Comparison of ENCODE assay signal across 9 mouse cellular contexts in genomic region chr9:43699417-43700225, GRCm38 (mm10). TPM values are rescaled to one million over a fixed set of nuclear protein-coding genes. Genes with fewer than 3 reads are reported as not detected.
DNase-seq lines count a peak whose midpoint lies in the region; ATAC-seq lines count a peak whose summit lies in the region.
"Had no signal": no experiment of that assay in that cellular context is flagged by ENCODE, and none has a peak within 500 bp of the region (broad histone marks: within the 10 kb centered on the region; RNA-seq: fewer than 3 reads in every experiment).

No protein-coding gene starts in this region.

- H3K9me3 ChIP-seq in forebrain, embryonic 16.5 days (ENCODE audit: control insufficient read depth, low read length): no peaks in the 10 kb centered on the region

- peak overlapping the region; percentile 8 for H3K4me2 ChIP-seq in forebrain, embryonic 16.5 days (ENCODE audit: low read length)

- H3K27me3 ChIP-seq in forebrain, embryonic 16.5 days (replicated peaks; ENCODE audit: control insufficient read depth, insufficient read depth, low read length): no peaks in the 10 kb centered on the region

- no peak overlapping the region for H3K4me3 ChIP-seq in forebrain, embryonic 16.5 days (replicated peaks; ENCODE audit: low read length)

- peak; percentile 93 for ATAC-seq in forebrain, embryonic 16.5 days

- no peaks in the 10 kb centered on the region for H3K36me3 ChIP-seq in forebrain, embryonic 16.5 days (ENCODE audit: control insufficient read depth, insufficient read depth)

- 32% methylated on average over 11 of the region's 11 CpGs for WGBS in forebrain, embryonic 16.5 days

- no peak overlapping the region for H3K9ac ChIP-seq in forebrain, embryonic 16.5 days (replicated peaks; ENCODE audit: low read depth, low read length)

- peak; percentile 52 to 53 for DNase-seq in right cerebral cortex, postnatal 10 days (ENCODE audit: low spot score in 2 of 2)
- DNase-seq in right cerebral cortex, postnatal 36 days (ENCODE audit: low spot score in 2 of 2): no peak
- DNase-seq in layer of hippocampus, postnatal 14 days (ENCODE audit: low spot score in 2 of 2): peak; percentile 75 to 92
- DNase-seq in ovary, postnatal 36 days (ENCODE audit: low spot score): no peak
- no peak for DNase-seq in adrenal gland, adult 2 months
- DNase-seq in left cerebral cortex, adult 18-20 months (ENCODE audit: low spot score in 2 of 2): no peak
- DNase-seq: cerebellum, adult 18-20 months; thymus, postnatal 36 days had no signal

- peak overlapping the region; percentile 89 for H3K27ac ChIP-seq in forebrain, embryonic 16.5 days (ENCODE audit: low read length)

- peaks cover 16% of the 10 kb centered on the region for H3K4me1 ChIP-seq in forebrain, embryonic 16.5 days (replicated peaks; ENCODE audit: control insufficient read depth, insufficient read depth, low read length)

RNA-seq across cellular contexts. Expression of gene Nectin1, which starts 44.2 kb away (rescaled TPM):
- polyA plus RNA-seq in forebrain, embryonic 16.5 days (2015; fragmentation: Nextera tagmentation; extraction: Ambion mirVana): 8.6 and 10.1 TPM in 2 replicates
- 100 to 1,000 TPM; 109 to 113 TPM for total RNA-seq in layer of hippocampus, postnatal 14 days (2021)
- 10 to 100 TPM; 24.4 to 50.2 TPM for total RNA-seq in adrenal gland, adult 2 months (2021)
- 27.7 and 29.3 TPM in 2 replicates for polyA plus RNA-seq in adrenal gland, adult 2 months (2012; rRNA removed)
- total RNA-seq in left cerebral cortex, adult 18-20 months (2021): 10 to 100 TPM; 91.6 to 92.4 TPM

Comparison
In these comparisons a context has a peak if more than half of its experiments do, and no peak if none do; other contexts are left out.
1. DNase-seq: peak in right cerebral cortex, postnatal 10 days (2 of 2) and layer of hippocampus, postnatal 14 days (2 of 2); none in right cerebral cortex, postnatal 36 days (0 of 2), ovary, postnatal 36 days (single experiment), adrenal gland, adult 2 months (single experiment) and left cerebral cortex, adult 18-20 months (0 of 2).